ENCODE assay signal across 18 mouse cellular contexts in genomic region chr7:75206671-75207070, GRCm38 (mm10).
"Had no signal": no experiment of that assay in that cellular context is flagged by ENCODE, and none has a peak within 500 bp of the region (broad histone marks: within the 10 kb centered on the region; RNA-seq: fewer than 3 reads in every experiment).

No protein-coding gene starts in this region.

- H3K4me1 ChIP-seq: limb, embryonic 12.5 days; liver, embryonic 12.5 days; liver, embryonic 15.5 days; lung, embryonic 15.5 days; megakaryocyte, embryonic 14.5 days had no signal

- ATAC-seq: liver, embryonic 12.5 days had no signal

- H3K9me3 ChIP-seq: kidney, embryonic 15.5 days; limb, embryonic 12.5 days; limb, embryonic 15.5 days; liver, embryonic 12.5 days; liver, embryonic 15.5 days; lung, embryonic 15.5 days; midbrain, embryonic 10.5 days had no signal

- H3K9ac ChIP-seq: kidney, embryonic 15.5 days; limb, embryonic 12.5 days; limb, embryonic 15.5 days; liver, embryonic 12.5 days; liver, embryonic 15.5 days; lung, embryonic 15.5 days had no signal

- H3K27me3 ChIP-seq: kidney, embryonic 15.5 days; limb, embryonic 12.5 days; limb, embryonic 15.5 days; liver, embryonic 12.5 days; liver, embryonic 15.5 days; lung, embryonic 15.5 days had no signal

- H3K36me3 ChIP-seq: kidney, embryonic 15.5 days; limb, embryonic 12.5 days; limb, embryonic 15.5 days; liver, embryonic 12.5 days; liver, embryonic 15.5 days; lung, embryonic 15.5 days; midbrain, embryonic 10.5 days had no signal

- H3K27ac ChIP-seq: kidney, embryonic 15.5 days; limb, embryonic 12.5 days; limb, embryonic 15.5 days; liver, embryonic 12.5 days; liver, embryonic 15.5 days; lung, embryonic 15.5 days; midbrain, embryonic 10.5 days had no signal

- H3K4me3 ChIP-seq: kidney, embryonic 15.5 days; limb, embryonic 12.5 days; limb, embryonic 15.5 days; liver, embryonic 12.5 days; liver, embryonic 15.5 days; lung, embryonic 15.5 days; midbrain, embryonic 10.5 days had no signal

- DNase-seq: kidney, postnatal 10 days; kidney, postnatal 36 days; left cerebral cortex, postnatal 4 days; lung, adult 18-20 months; lung, postnatal 10 days; lung, postnatal 36 days; midbrain, embryonic 14.5 days; thymus, adult 18-20 months; thymus, postnatal 14 days; thymus, postnatal 4 days had no signal

- H3K4me2 ChIP-seq: kidney, embryonic 15.5 days; limb, embryonic 12.5 days; limb, embryonic 15.5 days; liver, embryonic 12.5 days; liver, embryonic 15.5 days; lung, embryonic 15.5 days had no signal
